Mouse (Mus musculus): Measurements from ENCODE around the gene Gm5136.

The Gm5136 gene

GRCm38 (mm10) chr10:108699946-108700345 is at the start of gene Gm5136:
Gene Gm5136 (minus strand): TSS chr10:108700160.
- no peak for DNase-seq (ENCODE audit: low spot score in 2 of 2)

GRCm38 (mm10) chr10:108743759-108744158 is 43.8 kb upstream of the Gm5136 start:
- no peak for DNase-seq (ENCODE audit: low spot score in 2 of 2)

GRCm38 (mm10) chr10:108733982-108734381 is 34.0 kb upstream of the Gm5136 start:
- DNase-seq (ENCODE audit: low spot score in 2 of 2): no peak

GRCm38 (mm10) chr10:108728961-108729360 is 29.0 kb upstream of the Gm5136 start:
- no peak for DNase-seq (ENCODE audit: low spot score in 2 of 2)

GRCm38 (mm10) chr10:108726391-108726790 is 26.4 kb upstream of the Gm5136 start:
- no peak for DNase-seq (ENCODE audit: low spot score in 2 of 2)

GRCm38 (mm10) chr10:108724878-108725277 is 24.9 kb upstream of the Gm5136 start:
- no peak for DNase-seq (ENCODE audit: low spot score in 2 of 2)

GRCm38 (mm10) chr10:108710514-108710913 is 10.6 kb upstream of the Gm5136 start:
- DNase-seq (ENCODE audit: low spot score in 2 of 2): peak in 1 of 2 experiments; percentile 23

- no peak for DNase-seq (ENCODE audit: low spot score in 2 of 2)
These were observed 5.7 kb upstream of the Gm5136 start for GRCm38 (mm10) chr10:108705658-108706057.

GRCm38 (mm10) chr10:108701361-108702128 is 1.6 kb upstream of the Gm5136 start:
- DNase-seq (ENCODE audit: low spot score in 2 of 2): no peak

GRCm38 (mm10) chr10:108697062-108697461 is 2.9 kb downstream of the Gm5136 start:
- no peak for DNase-seq (ENCODE audit: low spot score in 2 of 2)

GRCm38 (mm10) chr10:108690954-108691353 is 9.0 kb downstream of the Gm5136 start:
- DNase-seq (ENCODE audit: low spot score in 2 of 2): no peak

GRCm38 (mm10) chr10:108686696-108687095 is 13.3 kb downstream of the Gm5136 start:
- no peak for DNase-seq (ENCODE audit: low spot score in 2 of 2)

- DNase-seq (ENCODE audit: low spot score in 2 of 2): peak in 1 of 2 experiments; percentile 25
These were observed 20.1 kb downstream of the Gm5136 start for GRCm38 (mm10) chr10:108679675-108680390.

GRCm38 (mm10) chr10:108677053-108677452 is 22.9 kb downstream of the Gm5136 start:
- DNase-seq (ENCODE audit: low spot score in 2 of 2): no peak

- no peak for DNase-seq (ENCODE audit: low spot score in 2 of 2)
These were observed 31.0 kb downstream of the Gm5136 start for GRCm38 (mm10) chr10:108668944-108669343.

GRCm38 (mm10) chr10:108660295-108660694 is 39.7 kb downstream of the Gm5136 start:
- no peak for DNase-seq (ENCODE audit: low spot score in 2 of 2)

- no peak for DNase-seq (ENCODE audit: low spot score in 2 of 2)
These were observed 41.7 kb downstream of the Gm5136 start for GRCm38 (mm10) chr10:108658300-108658699.

- DNase-seq (ENCODE audit: low spot score in 2 of 2): no peak
These were observed 42.3 kb downstream of the Gm5136 start for GRCm38 (mm10) chr10:108657669-108658068.

GRCm38 (mm10) chr10:108656898-108657297 is 43.1 kb downstream of the Gm5136 start:
- DNase-seq (ENCODE audit: low spot score in 2 of 2): no peak

- DNase-seq (ENCODE audit: low spot score in 2 of 2): no peak
These were observed 44.9 kb downstream of the Gm5136 start for GRCm38 (mm10) chr10:108655074-108655473.

GRCm38 (mm10) chr10:108652831-108653230 is 47.1 kb downstream of the Gm5136 start:
- no peak for DNase-seq (ENCODE audit: low spot score in 2 of 2)

GRCm38 (mm10) chr10:108652066-108652465 is 47.9 kb downstream of the Gm5136 start:
- DNase-seq (ENCODE audit: low spot score in 2 of 2): no peak

GRCm38 (mm10) chr10:108649174-108649573 is 50.8 kb downstream of the Gm5136 start:
- no peak for DNase-seq (ENCODE audit: low spot score in 2 of 2)
